Mouse (Mus musculus) hindbrain, embryonic 10.5 days (tissue): ENCODE measurements around the gene Btbd8. TPM values are rescaled to one million over a fixed set of nuclear protein-coding genes. Genes with fewer than 3 reads are reported as not detected.

Experiments used
- DNase-seq: peaks from one replicate; pipeline ENCODE4 v3.0.0-alpha.2; 2017; ENCODE audit warnings: low spot score
- H3K27ac ChIP-seq: fragments of 300-500 bp; sonication (generic); 2 replicates; pipeline ENCODE4 v1.5.1; 2016; ENCODE audit warnings: mild to moderate bottlenecking, moderate library complexity
- H3K27me3 ChIP-seq: fragments of 300-500 bp; sonication (generic); 2 replicates; pipeline ENCODE4 v1.6.1; 2016; ENCODE audit warnings: mild to moderate bottlenecking; ENCODE audit not compliant: poor library complexity, insufficient read depth, severe bottlenecking
- H3K36me3 ChIP-seq: fragments of 300-500 bp; sonication (generic); 2 replicates; pipeline ENCODE4 v1.6.1; 2016; ENCODE audit warnings: mild to moderate bottlenecking, moderate library complexity
- H3K4me1 ChIP-seq: fragments of 300-500 bp; sonication (generic); replicated peaks from 2 replicates; pipeline ENCODE4 v1.6.1; 2016; ENCODE audit warnings: mild to moderate bottlenecking
- H3K4me3 ChIP-seq: fragments of 300-500 bp; sonication (generic); 2 replicates; pipeline ENCODE4 v1.5.1; 2016; ENCODE audit warnings: mild to moderate bottlenecking, moderate library complexity
- H3K9me3 ChIP-seq: fragments of 300-500 bp; sonication (generic); 2 replicates; pipeline ENCODE4 v1.6.1; 2016; ENCODE audit warnings: mild to moderate bottlenecking, moderate library complexity
- WGBS: fragments of 180-500 bp; shearing (Covaris S2); methylation state at CpG from one replicate; pipeline ENCODE4 v1.1.7; 2016; 5-methylcytosine and 5-hydroxymethylcytosine counted together
- polyA plus RNA-seq: library from polyadenylated mRNA; unstranded; fragments of >200 nt; fragmentation: Nextera tagmentation; extraction: Ambion mirVana; gene quantifications from 2 replicates; pipeline ENCODE4 v1.2.1, GENCODE M21; 2016

Btbd8 gene
- polyA plus RNA-seq, 1 experiment from 2014 or later = 5.2 TPM

DNA sequence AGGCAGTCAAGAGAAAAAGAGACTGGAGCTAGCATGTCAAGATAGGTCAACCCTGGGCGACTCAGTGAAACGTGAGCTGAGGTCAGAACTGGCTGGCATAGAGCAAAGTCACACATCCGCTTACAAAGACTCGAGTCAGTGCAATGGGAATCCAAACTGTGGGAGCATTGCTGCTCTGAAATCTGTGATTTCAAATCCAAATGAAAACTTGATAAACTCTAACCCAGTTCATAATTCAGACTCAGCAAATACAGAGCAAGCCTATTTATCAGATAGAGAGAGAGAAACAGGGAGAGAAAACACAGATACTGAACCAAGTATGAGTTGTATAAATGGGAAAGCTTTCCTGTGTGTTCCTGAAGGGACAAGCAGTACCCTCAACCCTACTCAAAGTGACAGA is 69.5 kb downstream of the Btbd8 start, which contains the start of gene Gm42669:
Gm42669 (plus strand) TSS at position 301 of the 400 bp plus-strand sequence.
- 76% methylated on average over 4 of the region's 4 CpGs for WGBS
- H3K27ac ChIP-seq = no peak within 1 kb of the TSS
- peaks cover 22% of the 10 kb centered on the region; the same call in 1 of the 2 replicates for H3K36me3 ChIP-seq
- no peaks in the 10 kb centered on the region for H3K27me3 ChIP-seq
- no peak within 1 kb of the TSS for H3K4me3 ChIP-seq
- DNase-seq = no peak
- no peaks in the 10 kb centered on the region for H3K9me3 ChIP-seq
- no peaks in the 10 kb centered on the region for H3K4me1 ChIP-seq

DNA sequence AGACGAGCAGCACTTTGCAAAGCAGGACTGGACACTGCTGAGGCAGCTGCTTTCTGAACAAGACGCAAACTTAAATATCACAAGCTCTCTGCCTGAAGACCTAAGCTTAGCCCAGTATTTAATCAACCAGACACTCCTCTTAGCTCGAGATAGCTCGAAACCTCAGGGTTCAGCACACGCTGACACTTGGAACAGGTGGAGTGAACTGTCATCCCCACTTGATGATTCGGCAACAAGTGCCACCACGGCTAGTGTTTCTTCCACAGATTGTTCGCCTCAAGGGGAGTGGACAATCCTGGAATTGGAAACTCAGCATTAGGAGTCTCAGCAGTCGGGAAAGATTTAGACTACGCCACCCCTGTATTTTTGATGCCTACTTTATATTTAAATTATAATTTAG is 72.7 kb downstream of the Btbd8 start:
- WGBS = 88% methylated on average over 10 of the region's 10 CpGs
- H3K4me3 ChIP-seq = no peak overlapping the region
- H3K4me1 ChIP-seq = no peaks in the 10 kb centered on the region
- no peaks in the 10 kb centered on the region for H3K9me3 ChIP-seq
- H3K27ac ChIP-seq = no peak overlapping the region
- no peaks in the 10 kb centered on the region for H3K27me3 ChIP-seq
- no peak for DNase-seq
- H3K36me3 ChIP-seq = peaks cover 14% of the 10 kb centered on the region; the same call in 1 of the 2 replicates

DNA sequence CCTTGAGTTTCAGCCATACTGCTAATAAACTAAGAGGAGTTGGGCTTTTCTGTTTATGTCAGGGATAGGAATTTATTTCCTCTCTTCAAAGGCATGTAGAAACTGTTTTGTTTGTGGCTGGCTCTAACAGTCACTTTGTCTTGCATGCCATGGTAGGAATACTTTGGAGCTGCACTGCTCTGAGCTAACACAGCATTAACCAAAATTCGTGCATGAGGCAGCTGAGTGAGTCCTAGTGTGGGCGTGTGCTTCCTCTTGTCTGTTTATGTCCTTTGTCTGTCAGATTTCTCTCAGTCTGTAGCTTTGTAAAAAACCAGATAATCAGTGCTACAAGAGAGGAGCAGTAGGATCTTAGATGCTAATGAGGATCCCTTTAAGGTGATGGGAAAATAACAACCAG is 73.5 kb downstream of the Btbd8 start:
- H3K27me3 ChIP-seq = no peaks in the 10 kb centered on the region
- no peaks in the 10 kb centered on the region for H3K4me1 ChIP-seq
- H3K27ac ChIP-seq = no peak overlapping the region
- no peaks in the 10 kb centered on the region for H3K9me3 ChIP-seq
- no peak overlapping the region for H3K4me3 ChIP-seq
- peaks cover 14% of the 10 kb centered on the region; the same call in 1 of the 2 replicates for H3K36me3 ChIP-seq
- no peak for DNase-seq
- 62% methylated on average over 2 of the region's 2 CpGs for WGBS

DNA sequence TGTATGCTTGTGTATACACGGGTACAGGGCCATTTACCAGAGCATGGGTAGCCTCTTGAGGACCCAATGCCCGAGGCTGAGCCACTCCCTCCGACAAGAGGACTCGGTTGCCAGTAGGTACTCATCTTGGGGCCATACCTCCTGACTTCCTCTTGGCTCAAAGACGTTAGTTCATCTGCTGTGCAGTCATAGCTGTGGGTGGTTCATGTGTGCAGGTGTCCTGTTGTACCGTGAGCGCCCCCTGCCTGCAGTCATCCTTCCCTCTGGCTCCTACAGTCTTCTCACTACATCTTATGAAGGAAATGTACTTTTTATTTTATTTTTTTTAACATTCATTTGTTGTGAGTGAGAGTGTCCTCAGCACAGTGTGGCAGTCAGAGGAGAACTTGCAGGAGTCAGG is 75.8 kb downstream of the Btbd8 start:
- DNase-seq = peak; percentile 38
- 52% methylated on average over 7 of the region's 7 CpGs for WGBS
- Histone ChIP-seq H3K4me3 (no peak overlapping the region), H3K36me3 (no peaks in the 10 kb centered on the region), H3K9me3 (no peaks in the 10 kb centered on the region), H3K4me1 (no peaks in the 10 kb centered on the region), H3K27me3 (no peaks in the 10 kb centered on the region), H3K27ac (no peak overlapping the region)

DNA sequence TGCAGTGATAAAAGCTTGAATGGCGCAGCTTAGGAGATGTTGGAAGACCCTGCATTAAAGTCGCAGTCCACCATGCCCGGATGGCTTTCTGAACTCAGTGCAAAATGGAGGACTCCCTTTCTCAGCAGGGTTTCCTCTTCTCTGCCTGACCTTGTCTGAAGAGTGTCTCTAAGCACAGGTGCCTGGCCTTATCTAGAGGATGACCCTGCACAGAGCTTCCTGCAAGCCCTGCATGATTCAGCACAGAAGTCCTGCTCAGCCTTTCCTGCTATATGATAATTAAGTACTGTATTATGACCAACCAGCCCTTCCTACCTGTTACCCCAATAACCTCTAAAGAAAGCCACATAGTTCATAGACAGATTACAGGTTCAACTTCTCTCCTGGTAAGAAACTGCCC is 77.7 kb downstream of the Btbd8 start:
- Histone ChIP-seq H3K4me1 (no peaks in the 10 kb centered on the region), H3K27me3 (no peaks in the 10 kb centered on the region), H3K27ac (no peak overlapping the region), H3K4me3 (no peak overlapping the region), H3K36me3 (no peaks in the 10 kb centered on the region), H3K9me3 (no peaks in the 10 kb centered on the region)
- WGBS = 89% methylated on average over 3 of the region's 3 CpGs
- DNase-seq = no peak

DNA sequence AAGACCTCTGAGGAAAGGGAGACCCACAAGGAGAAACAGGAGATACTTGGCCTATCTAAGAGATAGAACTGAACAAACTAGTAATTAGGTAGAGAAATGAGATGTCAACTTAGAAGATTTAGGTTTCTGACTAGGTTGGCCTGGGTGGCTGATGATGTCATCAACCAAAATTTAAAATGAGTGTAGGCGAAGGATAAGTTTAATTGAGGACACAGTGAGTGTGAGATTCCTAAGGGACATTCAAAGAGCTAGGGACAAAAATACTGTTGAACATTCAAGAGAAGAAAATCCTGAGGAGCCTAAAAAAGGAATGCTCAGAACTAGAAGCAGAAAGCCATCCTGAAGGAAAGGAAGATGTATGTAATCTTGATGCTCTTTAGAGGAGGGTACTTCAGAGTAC is 78.3 kb downstream of the Btbd8 start:
- Histone ChIP-seq H3K9me3 (no peaks in the 10 kb centered on the region), H3K4me3 (no peak overlapping the region), H3K27ac (no peak overlapping the region), H3K4me1 (no peaks in the 10 kb centered on the region), H3K36me3 (no peaks in the 10 kb centered on the region), H3K27me3 (no peaks in the 10 kb centered on the region)
- WGBS = 89% methylated on average over 1 of the region's 1 CpGs
- no peak for DNase-seq

DNA sequence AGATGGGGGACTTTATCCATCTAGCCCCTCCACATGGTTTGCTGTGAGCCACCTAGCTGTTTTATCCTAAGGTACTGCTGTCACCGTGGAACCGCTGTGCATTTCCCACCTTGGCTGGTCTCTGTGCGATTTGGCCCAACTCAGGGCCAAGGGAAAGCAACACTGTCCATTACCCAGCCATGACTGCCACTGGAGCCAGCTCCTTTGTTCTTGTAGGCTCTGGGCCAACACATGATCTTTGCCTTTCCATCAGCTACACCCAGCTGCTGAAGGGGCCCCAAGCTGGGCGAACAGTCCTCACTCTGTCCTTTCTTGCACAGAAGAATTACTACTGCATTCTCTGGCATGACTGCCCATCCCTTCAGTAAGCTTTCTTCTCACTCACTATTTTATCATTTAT is 80.8 kb downstream of the Btbd8 start:
- Histone ChIP-seq H3K27ac (no peak overlapping the region), H3K4me3 (no peak overlapping the region), H3K27me3 (no peaks in the 10 kb centered on the region), H3K36me3 (no peaks in the 10 kb centered on the region), H3K9me3 (no peaks in the 10 kb centered on the region), H3K4me1 (no peaks in the 10 kb centered on the region)
- DNase-seq = no peak
- 93% methylated on average over 4 of the region's 4 CpGs for WGBS

DNA sequence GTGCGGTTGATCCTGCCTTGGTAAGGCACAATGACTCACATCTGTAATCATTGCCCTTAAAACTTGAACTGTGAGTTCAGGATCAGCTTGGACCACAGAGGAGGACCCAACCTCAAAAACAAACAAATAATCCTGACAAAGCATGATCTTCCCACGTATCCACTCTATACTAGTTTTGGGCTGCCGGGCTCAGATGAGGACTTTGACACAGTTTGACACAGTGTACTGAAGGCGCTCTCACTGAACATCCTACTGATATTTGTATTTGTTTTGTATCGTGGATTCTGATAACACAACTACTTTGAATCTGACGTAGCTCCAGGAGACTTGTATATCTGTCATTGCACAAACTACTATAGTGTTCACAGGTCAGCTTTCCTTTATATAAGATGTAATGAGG is 83.6 kb downstream of the Btbd8 start:
- 94% methylated on average over 6 of the region's 6 CpGs for WGBS

DNA sequence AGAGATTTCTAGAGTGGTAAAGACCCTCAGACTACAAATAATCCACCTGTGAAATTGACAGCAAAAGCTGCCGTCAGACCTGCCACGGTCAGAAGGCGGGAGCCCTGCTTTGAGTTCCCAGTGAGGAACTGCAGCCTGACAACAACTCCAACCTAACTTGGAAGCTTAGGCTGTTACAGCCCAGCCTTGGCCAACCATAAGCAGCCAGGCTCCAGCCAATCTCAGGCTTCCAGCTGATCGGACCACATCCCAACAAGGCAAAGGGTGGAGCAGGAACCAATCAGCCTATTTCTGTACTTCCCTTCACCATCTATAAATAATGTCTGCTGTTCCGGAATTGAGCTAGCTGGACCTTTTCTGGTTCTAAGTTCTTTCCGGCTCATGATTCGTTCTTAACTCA is 84.1 kb downstream of the Btbd8 start:
- WGBS = 87% methylated on average over 7 of the region's 7 CpGs

More for the DNA sequence above, 83.6 kb downstream of the Btbd8 start:
- Histone ChIP-seq H3K27ac (no peak overlapping the region), H3K9me3 (no peaks in the 10 kb centered on the region), H3K27me3 (no peaks in the 10 kb centered on the region), H3K36me3 (no peaks in the 10 kb centered on the region), H3K4me3 (no peak overlapping the region), H3K4me1 (no peaks in the 10 kb centered on the region)
- no peak for DNase-seq

DNA sequence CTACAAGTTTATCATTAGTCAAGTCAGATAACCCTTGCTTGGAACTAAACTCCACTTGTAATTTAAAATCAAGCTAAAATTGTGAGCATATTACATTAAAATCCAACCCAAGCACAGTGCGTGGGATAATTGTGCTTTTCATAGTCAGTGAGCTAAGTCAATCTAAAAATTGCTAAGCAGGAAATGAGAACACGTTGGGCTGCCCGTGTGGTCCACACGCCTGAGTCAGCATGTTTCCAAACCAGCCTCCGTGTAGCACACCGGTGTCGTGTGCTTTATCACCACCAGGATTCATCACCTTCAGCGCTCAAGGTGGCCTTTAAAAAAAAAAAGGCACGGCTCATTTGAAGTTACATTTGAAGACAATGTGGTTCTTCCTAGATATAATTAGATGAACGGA is 86.5 kb downstream of the Btbd8 start:
- 89% methylated on average over 10 of the region's 10 CpGs for WGBS
- H3K27ac ChIP-seq = no peak overlapping the region
- no peaks in the 10 kb centered on the region for H3K4me1 ChIP-seq
- no peak for DNase-seq
- no peak overlapping the region for H3K4me3 ChIP-seq
- no peaks in the 10 kb centered on the region for H3K9me3 ChIP-seq
- no peaks in the 10 kb centered on the region for H3K36me3 ChIP-seq
- H3K27me3 ChIP-seq = no peaks in the 10 kb centered on the region

More for the DNA sequence above, 84.1 kb downstream of the Btbd8 start:
- Histone ChIP-seq H3K4me1 (no peaks in the 10 kb centered on the region), H3K4me3 (no peak overlapping the region), H3K27ac (no peak overlapping the region), H3K27me3 (no peaks in the 10 kb centered on the region), H3K36me3 (no peaks in the 10 kb centered on the region), H3K9me3 (no peaks in the 10 kb centered on the region)
- DNase-seq = no peak

DNA sequence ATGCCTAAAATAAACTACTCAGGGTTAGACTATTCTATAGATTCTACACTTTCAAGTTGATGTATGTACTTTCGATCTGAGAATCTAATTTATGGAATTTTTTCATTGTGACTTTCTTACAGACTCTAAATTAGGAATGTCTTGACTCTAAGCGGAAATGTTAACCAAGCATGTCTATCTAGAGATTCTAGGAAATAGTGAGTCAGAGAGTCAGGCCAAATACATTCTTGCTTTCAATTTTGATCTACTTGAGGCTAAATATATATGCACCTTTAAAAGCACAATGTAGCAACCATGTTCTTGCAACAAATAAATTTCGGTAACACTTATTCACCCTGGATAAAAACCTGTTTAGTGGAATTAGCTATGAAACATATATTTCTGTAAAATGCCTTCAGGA is 91.1 kb downstream of the Btbd8 start:
- H3K4me3 ChIP-seq = no peak overlapping the region
- no peaks in the 10 kb centered on the region for H3K27me3 ChIP-seq
- WGBS = 93% methylated on average over 3 of the region's 3 CpGs
- H3K4me1 ChIP-seq = no peaks in the 10 kb centered on the region
- no peaks in the 10 kb centered on the region for H3K9me3 ChIP-seq
- DNase-seq = no peak
- H3K27ac ChIP-seq = no peak overlapping the region
- H3K36me3 ChIP-seq = no peaks in the 10 kb centered on the region

DNA sequence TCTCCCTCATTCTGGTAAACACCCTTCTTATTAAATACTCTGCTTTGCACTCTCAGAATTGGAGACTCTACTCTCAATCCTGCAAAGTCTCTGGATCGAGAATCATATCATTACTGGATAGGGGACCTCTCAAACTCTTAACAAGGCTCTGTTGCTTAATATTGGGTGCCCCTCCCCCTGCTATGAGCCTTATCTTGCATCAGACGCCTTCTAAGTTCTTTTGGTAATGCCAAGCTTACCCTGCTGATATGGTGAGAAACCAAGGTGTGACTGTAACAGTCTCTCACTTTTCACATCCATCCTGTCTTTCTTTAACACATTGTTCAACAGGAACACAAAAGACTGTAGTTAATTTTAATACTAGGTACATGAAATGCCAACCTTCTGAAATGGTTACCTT is 95.8 kb downstream of the Btbd8 start:
- no peak for DNase-seq
- no peak overlapping the region for H3K4me3 ChIP-seq
- 67% methylated on average over 2 of the region's 2 CpGs for WGBS
- no peaks in the 10 kb centered on the region for H3K36me3 ChIP-seq
- no peak overlapping the region for H3K27ac ChIP-seq
- no peaks in the 10 kb centered on the region for H3K27me3 ChIP-seq
- no peaks in the 10 kb centered on the region for H3K4me1 ChIP-seq
- no peaks in the 10 kb centered on the region for H3K9me3 ChIP-seq

DNA sequence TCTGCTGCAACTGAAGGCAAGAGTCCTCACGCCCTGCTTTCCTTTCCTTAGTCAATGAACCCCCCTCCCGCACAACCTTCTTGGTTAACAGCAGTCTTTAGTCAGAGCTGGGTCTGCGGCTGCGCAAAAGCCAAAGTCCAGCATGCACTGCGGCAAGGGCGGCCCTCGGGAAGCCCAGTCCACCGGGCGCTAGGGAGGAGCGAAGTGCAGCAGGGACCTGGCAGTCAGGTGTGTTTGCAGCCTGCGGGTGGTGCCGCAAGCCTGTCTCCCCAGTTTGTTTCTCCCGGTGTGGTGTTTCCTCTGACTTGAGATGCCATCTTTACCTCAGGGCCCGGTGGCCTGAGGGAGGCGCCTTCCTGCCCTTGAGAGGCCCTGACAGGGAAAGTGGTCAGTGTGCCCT is 96.8 kb downstream of the Btbd8 start, which contains the start of gene 1700028K03Rik:
1700028K03Rik (plus strand) TSS at position 129 of the 400 bp plus-strand sequence.
- Histone ChIP-seq H3K4me1 (no peaks in the 10 kb centered on the region), H3K27me3 (no peaks in the 10 kb centered on the region), H3K9me3 (no peaks in the 10 kb centered on the region), H3K4me3 (no peak within 1 kb of the TSS), H3K27ac (no peak within 1 kb of the TSS), H3K36me3 (no peaks in the 10 kb centered on the region)
- WGBS = 72% methylated on average over 15 of the region's 15 CpGs
- DNase-seq = no peak

DNA sequence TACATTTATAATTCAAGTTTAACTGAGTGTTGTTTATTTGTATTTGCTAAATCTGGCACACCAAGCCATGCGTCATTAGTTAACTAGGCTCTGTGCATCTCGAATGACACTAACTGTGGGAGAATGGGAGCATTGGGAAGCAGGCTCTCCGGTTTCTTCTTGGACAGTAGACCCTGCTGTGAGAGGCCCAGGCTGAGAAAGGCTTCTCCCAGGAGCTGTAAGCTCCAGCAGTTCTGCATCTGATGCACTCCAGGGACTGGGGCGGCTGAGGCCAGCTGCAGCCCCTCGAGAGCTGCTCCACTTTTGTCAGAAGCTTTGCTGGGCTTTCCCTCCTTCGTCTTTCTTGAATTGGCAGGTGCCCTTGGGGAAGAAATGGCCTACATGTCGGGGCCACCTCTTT is 103.9 kb downstream of the Btbd8 start:
- no peak for DNase-seq
- no peaks in the 10 kb centered on the region for H3K27me3 ChIP-seq
- no peak overlapping the region for H3K27ac ChIP-seq
- H3K4me1 ChIP-seq = 0 out of 2 replicates have a peak, but pooled peaks cover 4% of the 10 kb centered on the region
- 28% methylated on average over 7 of the region's 7 CpGs for WGBS
- H3K9me3 ChIP-seq = no peaks in the 10 kb centered on the region
- H3K36me3 ChIP-seq = no peaks in the 10 kb centered on the region
- H3K4me3 ChIP-seq = no peak overlapping the region
